Mouse (Mus musculus) myocyte (in vitro differentiated cells): Measurements from ENCODE around the gene Spag6.

ENCODE experiments used
- CEBPB ChIP-seq: IDR thresholded peaks from 2 replicates; pipeline ENCODE4 v1.6.1; 2011; ENCODE audit warnings: mild to moderate bottlenecking, moderate library complexity; ENCODE audit not compliant: poor library complexity, insufficient read depth, severe bottlenecking
- E2F4 ChIP-seq: IDR thresholded peaks from one replicate; pipeline ENCODE4 v1.6.1; 2011; ENCODE audit warnings: mild to moderate bottlenecking, control low read depth, moderate library complexity; ENCODE audit not compliant: insufficient read depth
- MAX ChIP-seq: IDR thresholded peaks from one replicate; pipeline ENCODE4 v1.6.1; 2011; ENCODE audit warnings: low read depth, mild to moderate bottlenecking, control low read depth
- MYOD1 ChIP-seq, 3 experiments: IDR thresholded peaks; one replicate each; pipeline ENCODE4 v1.6.1; 2011; ENCODE audit warnings: control low read depth in 2 of 3, low read depth in 2 of 3, mild to moderate bottlenecking in 2 of 3, moderate library complexity in 1 of 3; ENCODE audit not compliant: insufficient read length in 2 of 3, control insufficient read depth in 1 of 3
- MYOG ChIP-seq, 3 experiments: IDR thresholded peaks; one replicate each; pipeline ENCODE4 v1.6.1; 2011; ENCODE audit warnings: control low read depth in 2 of 3, low read depth in 2 of 3, mild to moderate bottlenecking in 2 of 3; ENCODE audit not compliant: insufficient read length in 2 of 3, control insufficient read depth in 1 of 3, insufficient read depth in 1 of 3
- POLR2A ChIP-seq: IDR thresholded peaks from one replicate; pipeline ENCODE4 v1.6.1; 2011; ENCODE audit warnings: low read depth, mild to moderate bottlenecking, control low read depth, moderate library complexity; ENCODE audit not compliant: insufficient read length
- POLR2AphosphoS2 ChIP-seq: IDR thresholded peaks from one replicate; pipeline ENCODE4 v1.6.1; 2011; ENCODE audit warnings: low read depth, control low read depth; ENCODE audit not compliant: insufficient read length
- REST ChIP-seq: IDR thresholded peaks from one replicate; pipeline ENCODE4 v1.6.1; 2011; ENCODE audit warnings: mild to moderate bottlenecking, control low read depth, moderate library complexity; ENCODE audit not compliant: insufficient read depth, insufficient read length
- SRF ChIP-seq: IDR thresholded peaks from one replicate; pipeline ENCODE4 v1.6.1; 2011; ENCODE audit warnings: low read depth; ENCODE audit not compliant: control insufficient read depth, insufficient read length
- TCF12 ChIP-seq: IDR thresholded peaks from one replicate; pipeline ENCODE4 v1.6.1; 2011; ENCODE audit warnings: mild to moderate bottlenecking, control low read depth; ENCODE audit not compliant: poor library complexity, insufficient read depth, severe bottlenecking
- TCF3 ChIP-seq: IDR thresholded peaks from one replicate; pipeline ENCODE4 v1.6.1; 2011; ENCODE audit warnings: low read depth, control low read depth; ENCODE audit not compliant: insufficient read length
- USF1 ChIP-seq: IDR thresholded peaks from one replicate; pipeline ENCODE4 v1.6.1; 2011; ENCODE audit warnings: low read depth, mild to moderate bottlenecking, control low read depth, moderate library complexity

DNA sequence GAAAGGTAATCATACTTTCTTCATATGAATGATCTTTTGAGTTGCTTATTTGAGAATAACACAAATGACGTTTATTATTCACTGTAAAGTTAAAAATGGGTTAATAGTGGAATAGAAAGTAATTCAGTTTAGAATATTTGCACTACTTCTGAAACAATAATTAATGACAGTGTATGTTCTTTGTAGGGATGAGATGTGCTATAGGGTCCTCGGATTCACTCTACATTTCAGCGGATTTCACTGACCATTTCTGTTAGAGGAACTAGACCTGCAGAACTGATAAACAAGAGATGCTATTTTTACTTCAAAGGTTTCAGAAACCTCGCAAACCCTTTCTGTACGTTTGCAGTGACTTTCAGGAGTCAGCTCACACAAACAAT lies 351 bp upstream of the Spag6 start:
- no peak for TF ChIP-seq MAX
- TF ChIP-seq POLR2A, result no peak
- TF ChIP-seq TCF12, result no peak
- TF ChIP-seq POLR2AphosphoS2, result no peak
- TF ChIP-seq E2F4, result no peak
- TF ChIP-seq CEBPB, result no peak
- no peak for TF ChIP-seq SRF
- no peak for TF ChIP-seq REST
- no peak for TF ChIP-seq MYOD1 (IDR thresholded peaks at IDR 0.05; ENCODE audit: control insufficient read depth in 1 of 3, insufficient read length in 2 of 3, low read depth in 2 of 3)
- TF ChIP-seq MYOG (IDR thresholded peaks at IDR 0.05; ENCODE audit: control insufficient read depth in 1 of 3, insufficient read depth in 1 of 3, insufficient read length in 2 of 3, low read depth in 2 of 3), result no peak
- TF ChIP-seq USF1, result no peak
- TF ChIP-seq TCF3, result no peak
